Mouse (Mus musculus) hindbrain, embryonic 12.5 days (tissue): ENCODE data around the gene Dnah1. TPM values are rescaled to one million over a fixed set of nuclear protein-coding genes. Genes with fewer than 3 reads are reported as not detected.

ENCODE experiments used
- ATAC-seq: fragments of 200-750 bp; cut with Nextera tagmentation; 2 replicates; pipeline ENCODE4 v1.8.0; 2017; ENCODE audit warnings: moderate TSS enrichment; ENCODE audit not compliant: low FRiP score
- H3K27ac ChIP-seq: fragments of 300-500 bp; sonication (generic); 2 replicates; pipeline ENCODE4 v1.5.1; 2016; ENCODE audit warnings: mild to moderate bottlenecking
- H3K27me3 ChIP-seq: fragments of 300-500 bp; sonication (generic); 2 replicates; pipeline ENCODE4 v1.6.1; 2016; ENCODE audit warnings: mild to moderate bottlenecking
- H3K36me3 ChIP-seq: fragments of 300-500 bp; sonication (generic); 2 replicates; pipeline ENCODE4 v1.6.1; 2016; ENCODE audit warnings: mild to moderate bottlenecking
- H3K4me1 ChIP-seq: fragments of 300-500 bp; sonication (generic); 2 replicates; pipeline ENCODE4 v1.6.1; 2016
- H3K4me2 ChIP-seq: fragments of 300-500 bp; sonication (generic); replicated peaks from 2 replicates; pipeline ENCODE4 v1.6.1; 2016; ENCODE audit warnings: mild to moderate bottlenecking
- H3K4me3 ChIP-seq: fragments of 300-500 bp; sonication (generic); 2 replicates; pipeline ENCODE4 v1.5.1; 2016; ENCODE audit warnings: mild to moderate bottlenecking
- H3K9ac ChIP-seq: fragments of 300-500 bp; sonication (generic); 2 replicates; pipeline ENCODE4 v1.6.1; 2016; ENCODE audit warnings: mild to moderate bottlenecking, moderate library complexity
- H3K9me3 ChIP-seq: fragments of 300-500 bp; sonication (generic); replicated peaks from 2 replicates; pipeline ENCODE4 v1.6.1; 2016; ENCODE audit warnings: mild to moderate bottlenecking
- WGBS: fragments of 180-500 bp; shearing (Covaris S2); methylation state at CpG from one replicate; pipeline ENCODE4 v1.1.7; 2016; 5-methylcytosine and 5-hydroxymethylcytosine counted together
- polyA plus RNA-seq: library from polyadenylated mRNA; unstranded; fragments of >200 nt; fragmentation: Nextera tagmentation; extraction: Ambion mirVana; gene quantifications from 2 replicates; pipeline ENCODE4 v1.2.1, GENCODE M21; 2016

The Dnah1 gene
- polyA plus RNA-seq, result 6.4 and 6.5 TPM in 2 replicates

GRCm38 (mm10) chr14:31323849-31324792, at the start of gene Dnah1:
TSS of gene Dnah1 (minus strand) at chr14:31323896.
- 0 out of 2 replicates have a peak, but pooled peaks cover 3% of the 10 kb centered on the region for H3K4me1 ChIP-seq
- H3K4me2 ChIP-seq, result peak within 1 kb of the TSS; percentile 58
- H3K9me3 ChIP-seq, result no peaks in the 10 kb centered on the region
- H3K27me3 ChIP-seq, result no peaks in the 10 kb centered on the region
- H3K36me3 ChIP-seq, result no peaks in the 10 kb centered on the region
- no peak within 1 kb of the TSS for H3K27ac ChIP-seq
- no peak; the same call in 1 of the 2 replicates for ATAC-seq
- 31% methylated on average over 28 of the region's 28 CpGs for WGBS
- H3K4me3 ChIP-seq, result peak within 1 kb of the TSS; percentile 20
- H3K9ac ChIP-seq, result peak within 1 kb of the TSS; percentile 44

GRCm38 (mm10) chr14:31369377-31369776, 45.7 kb upstream of the Dnah1 start:
- Histone ChIP-seq H3K27me3 (no peaks in the 10 kb centered on the region), H3K9me3 (no peaks in the 10 kb centered on the region), H3K4me2 (no peak overlapping the region), H3K9ac (no peak overlapping the region), H3K4me3 (no peak overlapping the region), H3K36me3 (peaks cover 66% of the 10 kb centered on the region), H3K27ac (no peak overlapping the region), H3K4me1 (no peaks in the 10 kb centered on the region)
- no peak for ATAC-seq
- WGBS, result 90% methylated on average over 3 of the region's 3 CpGs

GRCm38 (mm10) chr14:31367951-31368350, 44.3 kb upstream of the Dnah1 start:
- WGBS, result 95% methylated on average over 7 of the region's 7 CpGs
- Histone ChIP-seq H3K36me3 (peaks cover 65% of the 10 kb centered on the region), H3K27me3 (no peaks in the 10 kb centered on the region), H3K9me3 (no peaks in the 10 kb centered on the region), H3K9ac (no peak overlapping the region), H3K4me2 (no peak overlapping the region), H3K4me3 (no peak overlapping the region), H3K27ac (no peak overlapping the region), H3K4me1 (no peaks in the 10 kb centered on the region)
- no peak for ATAC-seq

GRCm38 (mm10) chr14:31365350-31365749, 41.7 kb upstream of the Dnah1 start:
- Histone ChIP-seq H3K9me3 (no peaks in the 10 kb centered on the region), H3K4me2 (no peak overlapping the region), H3K27me3 (no peaks in the 10 kb centered on the region), H3K9ac (no peak overlapping the region), H3K36me3 (peaks cover 57% of the 10 kb centered on the region), H3K4me1 (no peaks in the 10 kb centered on the region), H3K4me3 (no peak overlapping the region), H3K27ac (no peak overlapping the region)
- ATAC-seq, result no peak

GRCm38 (mm10) chr14:31364589-31364988, 40.9 kb upstream of the Dnah1 start:
- H3K36me3 ChIP-seq, result peaks cover 55% of the 10 kb centered on the region
- no peaks in the 10 kb centered on the region for H3K27me3 ChIP-seq
- H3K9ac ChIP-seq, result no peak overlapping the region
- no peaks in the 10 kb centered on the region for H3K4me1 ChIP-seq
- no peaks in the 10 kb centered on the region for H3K9me3 ChIP-seq
- H3K4me2 ChIP-seq, result no peak overlapping the region
- H3K4me3 ChIP-seq, result no peak overlapping the region
- 95% methylated on average over 4 of the region's 4 CpGs for WGBS
- no peak overlapping the region for H3K27ac ChIP-seq
- ATAC-seq, result no peak

GRCm38 (mm10) chr14:31362236-31362635, 38.5 kb upstream of the Dnah1 start:
- Histone ChIP-seq H3K4me3 (no peak overlapping the region), H3K9me3 (no peaks in the 10 kb centered on the region), H3K4me1 (no peaks in the 10 kb centered on the region), H3K36me3 (peaks cover 57% of the 10 kb centered on the region), H3K27ac (no peak overlapping the region), H3K27me3 (no peaks in the 10 kb centered on the region), H3K4me2 (no peak overlapping the region), H3K9ac (no peak overlapping the region)
- WGBS, result 95% methylated on average over 2 of the region's 2 CpGs
- ATAC-seq, result no peak

GRCm38 (mm10) chr14:31345367-31345766, 21.7 kb upstream of the Dnah1 start:
- no peak for ATAC-seq

GRCm38 (mm10) chr14:31343241-31343640, 19.5 kb upstream of the Dnah1 start:
- H3K4me3 ChIP-seq, result no peak overlapping the region

More at GRCm38 (mm10) chr14:31345367-31345766, 21.7 kb upstream of the Dnah1 start:
- Histone ChIP-seq H3K4me2 (no peak overlapping the region), H3K9ac (no peak overlapping the region), H3K4me3 (no peak overlapping the region), H3K4me1 (no peaks in the 10 kb centered on the region), H3K36me3 (peaks cover 32% of the 10 kb centered on the region), H3K27ac (no peak overlapping the region), H3K9me3 (no peaks in the 10 kb centered on the region), H3K27me3 (no peaks in the 10 kb centered on the region)
- WGBS, result 98% methylated on average over 1 of the region's 1 CpGs

GRCm38 (mm10) chr14:31337947-31338346, 14.3 kb upstream of the Dnah1 start:
- Histone ChIP-seq H3K36me3 (peaks cover 5% of the 10 kb centered on the region; the same call in 1 of the 2 replicates), H3K9me3 (no peaks in the 10 kb centered on the region), H3K4me1 (peaks cover 15% of the 10 kb centered on the region), H3K4me2 (peak overlapping the region; percentile 61), H3K4me3 (peak overlapping the region; percentile 80; the same call in 1 of the 2 replicates), H3K27me3 (no peaks in the 10 kb centered on the region), H3K27ac (no peak overlapping the region), H3K9ac (no peak overlapping the region)
- no peak for ATAC-seq

More at GRCm38 (mm10) chr14:31343241-31343640, 19.5 kb upstream of the Dnah1 start:
- Histone ChIP-seq H3K27ac (no peak overlapping the region), H3K4me2 (no peak overlapping the region), H3K4me1 (peaks cover 4% of the 10 kb centered on the region), H3K9me3 (no peaks in the 10 kb centered on the region), H3K36me3 (peaks cover 26% of the 10 kb centered on the region), H3K9ac (no peak overlapping the region), H3K27me3 (no peaks in the 10 kb centered on the region)
- 85% methylated on average over 8 of the region's 8 CpGs for WGBS
- ATAC-seq, result no peak

GRCm38 (mm10) chr14:31337406-31337805, 13.7 kb upstream of the Dnah1 start:
- Histone ChIP-seq H3K27ac (0 out of 2 replicates have a peak overlapping the region, but pooled peaks have one; percentile 92), H3K4me2 (peak overlapping the region; percentile 61), H3K9me3 (no peaks in the 10 kb centered on the region), H3K4me3 (peak overlapping the region; percentile 80), H3K27me3 (no peaks in the 10 kb centered on the region), H3K9ac (peak overlapping the region; percentile 78), H3K36me3 (peaks cover 4% of the 10 kb centered on the region; the same call in 1 of the 2 replicates), H3K4me1 (peaks cover 15% of the 10 kb centered on the region)
- no peak for ATAC-seq
- 51% methylated on average over 7 of the region's 7 CpGs for WGBS

- Histone ChIP-seq H3K4me1 (peaks cover 15% of the 10 kb centered on the region), H3K27me3 (no peaks in the 10 kb centered on the region), H3K9me3 (no peaks in the 10 kb centered on the region), H3K4me2 (peak within 1 kb of the TSS; percentile 61), H3K27ac (peak within 1 kb of the TSS; percentile 92), H3K4me3 (peak within 1 kb of the TSS; percentile 80), H3K9ac (peak within 1 kb of the TSS; percentile 78), H3K36me3 (peaks cover 4% of the 10 kb centered on the region; the same call in 1 of the 2 replicates)
- ATAC-seq, result peak; percentile 99
- WGBS, result under 1% methylated on average over 78 of the region's 78 CpGs
These were observed 12.9 kb upstream of the Dnah1 start, which contains the start of gene Capn7 for GRCm38 (mm10) chr14:31336369-31337155. TSS of gene Capn7 (plus strand) at chr14:31336638.

- 55% methylated on average over 3 of the region's 3 CpGs for WGBS
- Histone ChIP-seq H3K9me3 (no peaks in the 10 kb centered on the region), H3K9ac (peak overlapping the region; percentile 48; the same call in 1 of the 2 replicates), H3K4me1 (peaks cover 15% of the 10 kb centered on the region), H3K27me3 (no peaks in the 10 kb centered on the region), H3K4me2 (peak overlapping the region; percentile 61), H3K27ac (peak overlapping the region; percentile 92), H3K36me3 (peaks cover 3% of the 10 kb centered on the region; the same call in 1 of the 2 replicates), H3K4me3 (peak overlapping the region; percentile 80)
- no peak for ATAC-seq
These were observed 12.1 kb upstream of the Dnah1 start for GRCm38 (mm10) chr14:31335765-31336164.
